Mouse (Mus musculus): ENCODE measurements around the gene Auh.

Gene Auh

DNA sequence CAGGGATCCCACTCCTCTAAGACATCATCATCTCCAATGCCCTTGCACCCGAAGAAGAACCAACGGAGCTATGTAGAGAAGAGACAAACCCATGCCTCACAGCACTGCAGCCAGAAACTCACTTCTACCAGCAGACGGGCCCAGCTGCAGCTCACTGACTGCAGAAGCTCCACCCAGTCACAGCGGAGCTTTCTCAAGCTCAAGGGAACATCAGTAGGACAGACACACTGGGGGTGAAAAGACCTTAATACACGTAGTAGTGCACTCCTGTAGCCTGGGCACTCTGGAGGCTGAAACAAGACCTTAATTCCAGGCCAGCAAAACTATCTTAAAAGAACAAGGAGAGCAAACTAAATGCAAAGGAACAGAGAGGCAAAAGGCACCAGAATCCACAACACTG lies 5.0 kb downstream of the Auh start:
- DNase-seq (ENCODE audit: low read depth, low spot score): no peak

DNA sequence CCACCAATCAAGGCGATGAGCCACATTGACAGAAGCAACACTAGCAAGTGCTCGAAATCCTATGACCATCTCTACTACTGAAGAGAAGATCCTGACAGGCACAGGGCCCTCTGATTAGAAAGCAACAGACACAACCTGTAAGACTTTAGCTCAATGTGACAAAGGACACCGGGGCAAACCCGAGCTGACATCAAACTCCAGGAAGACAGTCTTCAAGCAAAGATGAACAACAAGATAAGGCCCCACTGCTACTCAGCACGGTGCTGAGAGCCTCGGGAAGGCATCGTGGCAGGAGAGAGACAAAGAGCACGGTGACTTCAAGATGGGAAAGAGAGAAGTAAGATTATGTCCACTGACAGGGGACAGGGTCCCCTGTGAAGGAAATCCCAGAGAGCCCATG lies 7.5 kb downstream of the Auh start:
- no peak for DNase-seq (ENCODE audit: low read depth, low spot score)

DNA sequence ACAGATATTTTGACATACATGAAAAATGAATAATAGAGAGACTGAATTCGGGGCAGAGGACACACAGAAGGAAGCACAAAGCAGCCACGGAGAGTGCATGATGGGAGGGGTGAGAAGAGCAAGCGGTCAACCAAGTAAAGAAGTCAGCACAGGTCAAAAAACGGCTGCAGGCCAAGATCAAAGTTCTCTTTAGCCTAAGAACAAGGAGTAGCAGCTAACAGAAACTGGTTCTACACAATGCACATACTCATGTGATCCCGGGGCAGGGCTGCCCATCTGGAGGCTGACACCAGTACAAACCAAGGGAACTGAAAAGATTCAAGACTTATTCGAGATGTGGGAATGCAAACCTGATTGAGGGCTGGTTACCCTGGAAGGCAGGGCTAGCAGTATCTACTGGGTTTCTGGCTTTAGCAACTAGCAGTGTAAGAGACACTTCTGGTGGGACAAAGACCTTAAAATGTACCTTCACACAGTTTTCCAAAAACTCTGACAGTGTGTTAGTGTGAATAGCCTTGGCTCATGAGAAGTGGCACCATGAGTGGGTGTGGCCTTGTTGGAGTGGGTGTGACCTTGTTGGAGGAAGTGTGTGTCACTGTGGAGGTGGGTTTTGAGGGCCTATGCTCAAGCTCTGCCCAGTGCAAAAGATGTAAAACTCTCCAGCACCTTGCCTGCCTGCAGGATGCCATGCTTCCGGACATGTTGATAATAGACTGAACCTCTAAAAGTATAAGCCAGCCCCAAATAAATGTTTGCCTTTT lies 8.2 kb downstream of the Auh start:
- DNase-seq (ENCODE audit: low read depth, low spot score): no peak

DNA sequence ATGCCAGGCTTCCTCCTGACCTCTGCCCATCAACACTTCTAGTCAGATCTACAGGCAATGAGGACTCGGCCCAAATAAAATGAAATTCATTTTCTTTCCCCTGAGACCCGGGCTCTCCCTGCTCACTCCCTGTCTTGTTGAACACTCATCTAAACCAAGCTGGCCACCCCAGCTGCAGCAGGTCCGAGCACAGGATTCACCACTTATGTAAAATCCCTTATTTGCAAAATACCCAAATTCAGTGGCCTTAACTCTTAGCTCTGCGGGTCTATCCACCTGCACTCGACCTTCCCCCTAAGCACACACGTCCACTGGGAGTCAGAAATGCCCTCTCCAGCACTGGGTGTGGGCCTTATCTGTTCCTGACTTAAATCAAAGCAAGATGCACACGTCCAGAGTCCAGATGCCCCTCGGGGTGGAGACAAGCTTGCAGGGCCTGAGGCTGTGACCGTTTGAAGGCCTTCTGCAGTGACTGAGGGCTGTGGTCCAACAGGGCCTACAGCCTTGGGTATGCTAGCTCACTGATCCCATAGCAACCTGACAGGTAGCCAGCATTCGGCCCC lies 9.6 kb downstream of the Auh start:
- no peak for DNase-seq (ENCODE audit: low read depth, low spot score)

DNA sequence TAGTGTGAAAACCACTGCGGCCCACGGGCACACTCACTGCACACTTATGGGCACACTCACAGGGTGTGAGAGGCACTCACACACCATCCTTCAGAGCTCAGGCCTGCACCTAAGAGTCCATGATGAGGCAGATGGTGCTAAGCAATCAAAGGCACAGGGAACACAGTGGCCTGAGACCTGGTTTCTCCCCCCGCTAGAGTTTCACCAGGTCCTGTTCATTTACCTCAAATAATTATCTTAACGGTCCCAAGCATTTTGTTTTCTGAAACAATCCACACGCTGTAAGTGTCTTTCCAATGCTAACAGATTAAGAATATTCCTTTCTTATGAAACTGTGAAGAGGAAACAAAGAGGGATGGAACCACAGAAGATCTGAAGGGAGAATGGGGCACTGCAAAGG lies 11.1 kb downstream of the Auh start:
- DNase-seq (ENCODE audit: low read depth, low spot score): no peak

DNA sequence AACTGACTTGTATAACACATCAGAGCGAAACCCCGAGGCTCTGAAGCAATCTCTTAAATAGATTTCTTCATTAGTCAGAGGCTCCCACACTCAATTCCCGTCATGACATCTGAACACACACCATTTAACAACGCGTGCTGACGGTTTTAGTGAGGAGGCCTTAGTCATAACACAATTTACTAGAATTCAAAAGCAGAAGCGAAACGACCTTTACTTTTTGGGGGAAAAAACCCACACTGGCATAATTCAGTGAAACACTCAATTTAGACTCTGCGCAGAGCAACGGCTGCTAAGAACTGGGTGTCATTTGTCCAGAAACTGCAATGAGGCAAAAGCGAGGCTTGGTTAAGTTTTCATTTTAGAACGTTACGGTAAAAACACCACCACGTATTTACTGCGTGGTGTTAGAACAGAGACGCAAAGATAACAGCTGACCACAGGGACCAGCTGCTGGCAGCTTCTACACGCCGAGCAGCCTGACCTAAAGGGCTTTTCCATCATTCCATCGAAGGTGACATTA lies 14.8 kb downstream of the Auh start:
- DNase-seq (ENCODE audit: low read depth, low spot score): no peak

DNA sequence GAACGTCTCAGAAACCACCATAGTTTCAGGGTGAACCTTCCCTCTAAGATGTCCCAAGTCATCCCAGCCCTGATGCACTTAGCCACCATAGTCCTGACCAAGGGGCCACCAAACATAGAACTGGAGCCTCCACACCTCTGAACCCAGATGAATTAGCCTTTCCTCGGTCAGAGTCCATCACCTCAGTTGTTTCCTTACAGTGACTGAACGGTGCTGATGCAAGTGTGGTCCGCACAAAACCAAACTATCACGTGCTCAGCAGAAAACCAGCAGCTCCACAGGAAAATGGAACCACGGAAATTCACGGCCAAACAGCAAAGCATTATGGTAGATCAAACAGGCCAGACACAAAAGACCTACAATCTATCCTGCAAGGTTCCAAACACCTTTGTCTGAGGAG lies 15.6 kb downstream of the Auh start:
- no peak for DNase-seq (ENCODE audit: low read depth, low spot score)

DNA sequence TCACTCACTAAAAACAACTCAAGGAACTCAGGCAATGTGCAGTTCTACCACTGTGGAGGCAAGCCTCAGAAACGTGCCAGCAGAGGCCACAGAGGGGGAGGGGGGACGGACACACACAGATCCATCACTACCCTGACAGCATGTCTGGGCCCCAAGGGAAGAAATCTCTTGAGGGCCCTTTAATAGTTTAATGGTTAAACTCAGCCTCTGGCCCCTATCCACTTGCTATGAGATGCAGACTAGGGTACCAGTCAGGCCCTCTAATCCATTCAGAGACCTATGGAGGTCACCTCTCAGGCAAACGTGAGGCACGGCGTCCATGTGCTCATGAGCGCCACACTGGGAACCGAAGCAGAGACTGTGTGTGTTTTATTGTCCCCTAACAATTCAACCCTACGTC lies 17.0 kb downstream of the Auh start:
- DNase-seq (ENCODE audit: low read depth, low spot score): no peak

DNA sequence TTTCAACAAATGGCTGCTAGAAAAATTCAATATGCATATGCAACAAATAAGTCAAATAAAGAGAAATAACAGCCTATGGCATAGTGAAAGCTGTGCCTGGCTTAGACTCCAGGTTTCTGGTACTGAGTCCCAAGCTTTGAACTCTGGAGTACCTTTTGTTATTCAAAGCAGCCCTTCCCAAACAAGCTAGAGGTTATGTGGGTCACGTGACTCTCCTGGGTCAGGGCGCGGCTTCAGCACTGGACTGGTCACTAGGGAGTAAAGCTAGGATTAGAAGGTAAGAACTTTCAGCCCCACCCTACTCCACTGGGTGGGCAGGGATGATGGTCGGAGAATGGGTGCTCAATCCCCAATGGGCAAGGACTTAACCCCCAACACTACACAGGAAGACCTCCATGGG lies 18.2 kb downstream of the Auh start:
- no peak for DNase-seq (ENCODE audit: low read depth, low spot score)

DNA sequence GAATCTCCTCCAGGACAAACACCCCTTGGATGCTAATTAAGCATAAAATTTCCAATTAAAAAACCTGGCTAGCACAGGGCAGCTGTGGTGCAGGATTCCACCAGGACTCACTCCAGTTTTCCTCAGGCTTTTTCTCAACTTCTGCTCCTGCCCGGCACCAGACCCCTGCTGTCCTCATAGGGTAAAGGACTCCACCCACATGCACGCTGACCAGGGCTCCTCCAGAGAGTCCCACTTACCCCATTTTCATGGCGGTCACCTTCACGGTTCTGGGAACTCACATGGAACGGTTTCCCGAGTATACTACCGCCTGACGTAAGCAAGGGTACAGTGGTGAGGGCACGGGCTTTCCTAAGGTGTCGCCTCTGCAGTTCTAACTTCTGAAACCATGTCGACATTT lies 23.2 kb downstream of the Auh start:
- no peak for DNase-seq (ENCODE audit: low read depth, low spot score)

DNA sequence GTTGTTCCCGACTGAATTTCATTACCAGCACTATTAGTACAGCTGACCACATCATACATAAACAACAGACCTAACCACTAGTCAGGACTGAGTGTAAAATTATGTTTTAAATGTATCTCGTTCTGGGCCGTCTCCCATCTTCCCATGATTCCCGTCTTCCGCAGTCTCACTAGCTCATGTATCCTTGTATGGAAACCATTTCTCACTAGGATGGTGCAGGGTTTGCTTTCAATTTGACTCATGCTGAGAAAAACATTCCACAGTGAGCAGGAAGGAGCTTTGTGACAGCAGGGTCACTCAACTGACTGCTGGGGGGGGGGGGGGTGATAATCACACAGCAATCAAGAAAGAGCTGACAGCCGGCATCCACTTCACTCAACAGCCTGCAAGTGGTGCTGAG lies 25.3 kb downstream of the Auh start:
- DNase-seq (ENCODE audit: low read depth, low spot score): no peak

DNA sequence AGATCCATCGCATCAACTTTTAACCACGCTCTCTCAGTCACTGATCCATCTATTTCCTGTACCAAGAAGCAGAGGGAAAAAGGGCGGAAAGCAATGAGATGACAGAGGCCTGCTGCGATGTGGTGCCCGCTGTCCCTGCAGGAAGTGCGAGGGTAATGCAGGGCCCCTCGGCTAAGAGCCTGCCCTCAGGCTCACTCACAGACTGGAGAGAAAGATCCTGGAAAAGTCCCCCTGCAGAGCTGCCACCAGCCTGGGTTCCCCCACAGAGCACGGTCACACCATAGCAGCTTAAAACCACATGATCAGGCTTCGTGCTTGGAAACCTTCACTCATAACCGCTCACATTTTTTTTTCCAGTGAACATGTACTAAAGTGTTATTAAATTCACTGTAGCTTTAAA lies 25.7 kb downstream of the Auh start:
- DNase-seq (ENCODE audit: low read depth, low spot score): no peak

DNA sequence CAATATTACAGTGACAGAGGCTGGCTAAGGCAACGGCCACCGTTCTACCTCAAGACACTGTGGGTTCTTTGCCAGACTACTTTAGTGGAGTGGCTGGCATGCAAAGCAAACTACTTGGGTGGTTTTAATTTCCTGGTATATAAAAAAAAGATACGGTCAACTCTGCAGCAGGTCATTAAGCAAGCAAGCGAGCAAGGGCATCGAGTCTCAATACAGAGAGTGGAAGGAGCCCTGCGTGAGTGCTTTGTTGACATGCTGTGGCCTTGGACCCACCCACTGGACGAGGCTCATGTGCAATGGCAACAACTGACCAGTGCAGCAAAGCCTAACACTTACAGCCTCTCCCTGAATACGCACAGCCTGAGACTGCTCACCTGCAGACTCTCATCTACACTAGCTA lies 27.0 kb downstream of the Auh start:
- no peak for DNase-seq (ENCODE audit: low read depth, low spot score)

DNA sequence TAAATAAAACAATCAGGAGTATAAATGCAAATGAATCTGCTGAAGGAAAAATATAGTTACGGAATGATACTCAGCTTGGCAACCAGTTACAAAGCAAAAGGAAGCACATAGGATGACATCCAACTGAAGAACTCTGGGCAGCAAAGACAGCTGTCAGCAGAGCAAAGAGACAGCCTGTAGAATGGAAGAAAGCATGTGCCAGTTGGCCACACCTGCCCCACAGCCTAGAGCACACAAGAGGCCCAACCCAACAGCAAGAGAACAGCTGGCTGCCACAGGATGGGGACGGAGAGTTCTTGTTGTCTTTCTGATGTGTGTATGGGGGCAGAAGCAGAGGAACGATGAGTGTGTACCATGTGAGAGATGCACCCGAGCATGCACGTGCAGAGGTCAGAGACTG lies 29.8 kb downstream of the Auh start:
- no peak for DNase-seq (ENCODE audit: low read depth, low spot score)

DNA sequence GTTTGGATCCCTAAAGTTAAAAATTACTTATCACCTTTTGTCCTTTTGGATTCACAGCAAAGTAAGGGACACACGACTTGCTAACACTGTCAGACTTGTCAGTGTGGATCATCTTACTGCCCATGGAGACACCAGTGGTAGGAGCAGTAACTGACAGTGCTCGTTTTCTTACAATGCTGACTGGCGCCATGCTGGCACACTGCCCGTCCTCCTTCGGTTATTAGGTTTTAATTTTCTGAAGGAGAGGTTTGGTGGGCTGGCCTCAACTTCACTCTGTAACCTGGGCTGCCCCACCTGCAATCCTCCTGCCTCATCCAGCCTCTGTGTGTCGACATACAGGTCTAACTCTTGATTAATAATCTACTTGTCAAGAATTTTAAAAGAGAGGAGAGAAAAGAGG lies 31.7 kb downstream of the Auh start:
- DNase-seq (ENCODE audit: low read depth, low spot score): no peak

DNA sequence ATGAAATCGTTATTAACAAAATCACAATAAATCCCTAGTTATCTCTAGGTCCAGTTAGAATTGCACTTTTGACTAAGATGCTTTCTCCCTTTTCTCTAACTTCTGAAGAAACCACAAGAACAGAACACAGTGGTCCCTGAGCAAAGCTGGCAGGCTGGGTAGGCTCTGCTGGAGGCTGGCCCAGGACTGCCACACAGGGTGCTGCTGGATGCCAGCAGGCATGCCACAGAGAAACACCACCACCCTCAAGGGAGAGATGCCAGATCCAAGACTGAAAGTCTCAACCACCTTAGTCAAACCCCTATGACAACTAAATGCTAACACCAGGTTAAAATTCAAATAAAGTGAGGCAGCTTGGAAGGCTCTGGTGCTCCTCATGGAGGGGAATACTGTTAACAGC lies 36.7 kb downstream of the Auh start:
- DNase-seq (ENCODE audit: low read depth, low spot score): peak; percentile 72

DNA sequence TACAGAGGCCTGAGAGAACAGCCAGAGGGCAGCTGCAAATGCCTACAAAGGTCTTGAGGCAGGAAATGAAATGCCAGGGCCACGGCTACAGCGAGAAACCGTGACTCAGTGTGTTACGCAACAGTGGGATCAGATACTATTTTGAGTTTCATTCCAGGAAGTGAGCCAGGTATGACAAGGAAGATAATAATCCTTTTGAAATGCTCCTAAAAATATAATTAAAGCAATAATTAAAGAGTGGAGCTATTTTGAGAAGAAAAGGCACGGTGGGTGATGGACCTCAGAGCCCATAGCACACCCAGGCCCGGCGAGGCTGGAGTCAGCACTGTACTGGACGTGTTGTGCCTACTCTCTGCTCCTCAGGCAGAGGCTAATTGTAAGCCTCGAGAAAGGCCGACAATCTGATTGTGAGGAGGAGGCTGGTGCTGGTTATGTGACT lies 37.4 kb downstream of the Auh start:
- peak; percentile 90 for DNase-seq (ENCODE audit: low read depth, low spot score)

DNA sequence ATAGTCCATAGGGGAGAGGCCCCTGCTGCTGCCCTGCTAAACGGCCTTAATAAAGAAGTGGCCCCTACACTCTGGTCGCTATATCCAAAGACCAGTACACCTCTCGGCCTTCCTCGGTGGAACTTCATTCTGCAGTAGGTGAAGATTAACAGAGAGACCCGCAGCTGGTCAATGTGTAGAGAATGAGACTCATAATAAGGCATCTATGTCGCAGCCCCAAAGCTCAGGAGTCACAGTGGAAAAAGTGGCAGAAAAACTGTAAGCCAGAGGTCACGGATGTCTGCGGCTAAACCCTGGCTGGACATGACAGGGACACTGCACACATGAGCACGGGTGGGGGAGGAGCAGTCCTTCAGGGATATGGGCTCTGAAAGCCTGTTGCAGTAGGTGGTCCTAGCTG lies 39.2 kb downstream of the Auh start:
- DNase-seq (ENCODE audit: low read depth, low spot score): no peak

DNA sequence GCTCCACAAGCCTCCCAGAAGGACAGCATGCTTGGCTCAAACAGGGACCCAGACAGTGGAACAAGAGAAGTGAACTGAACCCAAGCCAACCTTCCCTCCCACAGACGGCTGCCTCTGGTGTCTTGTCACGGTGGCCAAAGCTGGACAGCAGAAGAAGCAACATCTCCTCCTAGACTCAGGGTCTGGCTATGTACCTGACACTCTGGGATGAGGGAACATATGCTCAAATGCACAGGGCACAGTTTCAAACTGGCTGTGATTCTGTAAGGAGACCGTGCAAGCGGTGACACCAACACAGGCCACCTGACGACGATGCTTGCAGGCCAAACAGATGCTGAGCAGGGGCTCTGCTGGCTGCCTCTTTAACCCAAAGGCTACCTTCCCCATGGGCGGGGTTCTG lies 42.7 kb downstream of the Auh start:
- peak; percentile 56 for DNase-seq (ENCODE audit: low read depth, low spot score)

DNA sequence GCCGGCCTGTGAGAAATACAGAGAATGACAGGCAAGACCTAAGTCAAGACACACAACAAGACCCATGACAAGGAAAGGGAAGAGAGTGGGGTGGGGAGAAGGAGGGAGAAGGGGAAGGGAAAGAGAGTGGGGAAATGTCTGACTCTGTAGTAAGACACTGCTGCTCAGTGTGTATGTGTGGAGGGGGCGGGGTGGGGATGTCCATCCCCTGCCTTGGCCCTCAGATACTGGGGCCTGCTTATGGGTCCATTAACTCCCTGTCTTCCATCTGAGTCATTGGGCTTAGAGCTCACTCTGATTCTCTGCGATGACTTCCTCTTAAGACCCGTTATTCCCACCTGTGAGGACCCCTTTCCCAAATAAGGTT lies 45.5 kb downstream of the Auh start:
- DNase-seq (ENCODE audit: low read depth, low spot score): no peak

DNA sequence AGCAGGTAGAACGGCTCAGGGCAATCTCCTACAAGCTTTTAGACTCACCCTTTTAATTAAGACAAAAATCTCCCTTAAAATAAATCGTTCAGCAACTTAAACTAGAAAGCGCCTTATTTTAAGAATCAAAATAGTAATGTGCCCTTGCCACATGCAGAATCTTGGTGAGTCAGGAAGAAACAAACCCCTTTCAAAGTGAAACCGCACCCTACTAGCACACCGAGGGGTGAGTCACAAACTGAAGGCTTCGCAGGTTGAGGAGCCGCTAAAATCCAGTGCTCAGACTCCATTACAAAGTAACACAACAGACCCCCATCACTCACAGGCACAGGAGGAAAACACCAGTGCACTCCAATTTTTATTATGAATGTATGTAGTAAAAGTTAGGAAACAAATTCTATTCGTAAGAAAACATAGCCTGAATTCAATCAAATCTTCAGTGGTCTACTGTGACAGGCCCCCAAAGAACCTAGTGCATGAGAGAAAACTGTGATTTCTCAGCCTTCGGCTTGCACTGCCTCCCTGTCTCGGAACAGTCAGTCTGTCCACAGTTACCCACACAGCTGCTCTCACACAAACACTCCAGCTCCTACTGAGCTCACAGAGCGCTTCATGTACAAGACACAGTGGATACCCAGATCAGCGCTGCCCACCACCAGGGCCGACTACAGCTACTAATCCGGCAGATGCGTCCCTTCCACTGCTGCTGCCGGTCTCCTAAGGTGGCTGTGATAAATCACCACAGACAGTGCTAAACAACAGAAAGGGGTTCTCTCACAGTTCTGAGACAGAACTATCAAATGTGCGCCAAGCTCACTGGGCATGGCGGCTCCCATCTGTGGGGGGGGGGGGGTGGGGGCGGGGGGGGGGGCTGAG lies 46.2 kb downstream of the Auh start:
- no peak for DNase-seq (ENCODE audit: low read depth, low spot score)

DNA sequence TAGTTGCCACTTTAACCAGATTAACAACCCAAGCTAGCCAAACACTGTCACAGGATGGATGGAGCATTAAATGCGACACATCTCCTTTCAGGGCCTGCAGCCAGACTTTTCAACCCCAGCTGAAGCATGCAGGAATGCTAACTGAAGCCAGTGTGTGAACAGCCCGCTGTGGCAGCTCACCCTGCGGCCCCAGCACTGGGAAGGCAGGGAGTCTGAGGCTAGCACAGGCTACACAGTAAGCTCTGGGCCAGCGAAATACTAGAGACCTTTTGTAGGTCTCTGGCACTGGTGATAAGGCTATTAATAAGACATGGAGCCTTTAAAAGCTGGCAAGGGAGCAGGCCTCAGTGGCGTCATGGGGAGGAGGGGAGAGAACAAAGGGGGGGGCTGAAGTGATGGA lies 49.1 kb downstream of the Auh start:
- DNase-seq (ENCODE audit: low read depth, low spot score): peak; percentile 72

DNA sequence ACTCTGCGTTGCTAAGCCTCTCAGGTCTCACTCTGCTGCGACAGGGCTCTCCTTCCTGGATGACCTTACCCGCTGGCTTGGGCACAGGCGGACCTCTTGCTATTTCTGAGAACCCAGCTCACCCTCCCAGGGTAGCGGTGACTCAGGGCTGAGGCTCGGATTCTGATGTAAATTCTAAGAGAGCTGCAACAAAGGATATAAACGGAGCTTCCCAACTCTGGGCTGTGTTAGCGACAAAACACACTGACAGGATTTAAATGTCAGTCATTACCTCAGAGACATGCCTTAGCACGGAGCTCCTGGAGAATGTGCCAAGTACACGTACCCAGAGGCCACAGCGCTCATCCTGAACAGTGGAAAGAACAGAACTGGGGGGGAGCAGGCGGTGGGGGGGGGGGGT lies 49.6 kb downstream of the Auh start:
- DNase-seq (ENCODE audit: low read depth, low spot score): peak; percentile 87

All from skeletal muscle tissue, adult 2 months (tissue).